16 mouse cellular contexts compared by ENCODE assay signal in the genomic region with DNA sequence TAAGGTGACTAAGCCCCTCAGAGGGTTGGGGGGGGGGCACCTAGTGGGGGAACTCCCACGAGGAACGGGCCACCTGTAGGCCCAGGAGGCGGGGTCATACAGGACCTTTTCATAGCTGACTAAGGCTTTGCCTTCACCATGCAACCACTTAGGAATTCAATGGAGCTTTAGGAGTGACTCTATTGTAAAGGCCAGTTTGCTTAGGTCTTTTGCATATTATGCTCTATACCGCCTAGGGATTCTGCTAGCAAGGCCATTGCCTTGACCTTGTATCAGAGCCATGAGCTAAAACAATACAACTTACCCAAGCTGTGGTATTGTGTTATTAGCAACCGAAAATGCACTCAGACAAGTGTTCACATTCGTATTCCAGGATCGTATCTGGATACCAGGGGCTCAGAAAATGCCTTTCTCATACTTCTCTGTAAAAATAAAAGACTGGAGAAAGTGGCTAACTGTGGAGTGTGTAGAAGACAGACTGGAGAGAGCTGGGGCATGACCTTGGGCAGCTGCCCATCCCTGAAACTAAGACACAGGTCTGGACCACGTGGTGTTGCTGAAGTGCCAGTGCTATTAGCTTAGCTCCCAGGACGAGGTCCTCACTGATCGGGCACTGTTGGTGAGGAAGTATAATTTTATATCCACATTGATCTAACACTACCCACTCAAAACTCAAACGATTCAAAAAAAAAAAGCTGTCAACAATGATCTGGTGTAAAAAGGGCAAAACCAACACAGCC. TPM values are rescaled to one million over a fixed set of nuclear protein-coding genes. Genes with fewer than 3 reads are reported as not detected.
DNase-seq lines count a peak whose midpoint lies in the region; ATAC-seq and TF ChIP-seq lines count a peak whose summit lies in the region.
"Had no signal": no experiment of that assay in that cellular context is flagged by ENCODE, and none has a peak within 500 bp of the region (broad histone marks: within the 10 kb centered on the region; RNA-seq: fewer than 3 reads in every experiment).

No protein-coding gene starts in this region.

- ATAC-seq in lung, postnatal 0 days, result peak; percentile 26; the same call in 1 of the 2 replicates
- ATAC-seq in erythroid progenitor cell, adult 5-6 weeks (replicated peaks; ENCODE audit: low FRiP score, poor library complexity, severe bottlenecking), result no peak
- ATAC-seq: activated CD4-positive, CD25-positive, alpha-beta regulatory T cell, adult 4 months; midbrain, embryonic 16.5 days had no signal

- H3K4me1 ChIP-seq in lung, postnatal 0 days (ENCODE audit: insufficient read depth, low read depth, low read length), result no peaks in the 10 kb centered on the region
- H3K4me1 ChIP-seq: embryonic facial prominence, embryonic 12.5 days; limb, embryonic 15.5 days; stomach, embryonic 15.5 days had no signal

- no peak overlapping the region for H3K27ac ChIP-seq in gastrocnemius, adult 2 months
- no peak overlapping the region for H3K27ac ChIP-seq in lung, postnatal 0 days (ENCODE audit: low read length)
- H3K27ac ChIP-seq: embryonic facial prominence, embryonic 12.5 days; forebrain, embryonic 10.5 days; heart, adult 2 months; limb, embryonic 15.5 days; stomach, embryonic 15.5 days had no signal

- whole genome bisulfite sequencing in lung, postnatal 0 days, result 73% methylated on average over 11 of the region's 11 CpGs

- H3K27me3 ChIP-seq in lung, postnatal 0 days (replicated peaks; ENCODE audit: insufficient read depth, low read length), result no peaks in the 10 kb centered on the region
- H3K27me3 ChIP-seq: embryonic facial prominence, embryonic 12.5 days; limb, embryonic 15.5 days; stomach, embryonic 15.5 days had no signal

- H3K9me3 ChIP-seq in lung, postnatal 0 days (ENCODE audit: low read length), result no peaks in the 10 kb centered on the region
- H3K9me3 ChIP-seq: embryonic facial prominence, embryonic 12.5 days; forebrain, embryonic 10.5 days; limb, embryonic 15.5 days; stomach, embryonic 15.5 days had no signal

- no peak overlapping the region for H3K4me2 ChIP-seq in lung, postnatal 0 days (replicated peaks; ENCODE audit: low read depth, low read length)
- H3K4me2 ChIP-seq: embryonic facial prominence, embryonic 12.5 days; limb, embryonic 15.5 days; stomach, embryonic 15.5 days had no signal

- peak; percentile 44 for DNase-seq in gastrocnemius, adult 2 months
- no peak for DNase-seq in gastrocnemius, postnatal 10 days
- DNase-seq in lung, postnatal 0 days (ENCODE audit: low spot score), result no peak
- no peak for DNase-seq in lung, postnatal 4 days
- DNase-seq in adrenal gland, postnatal 25 days, result peak; percentile 18
- peak; percentile 28 for DNase-seq in lung, postnatal 25 days (ENCODE audit: low spot score)
- DNase-seq in right cerebral cortex, postnatal 36 days (ENCODE audit: low spot score in 2 of 2), result no peak
- DNase-seq: heart, adult 2 months; heart, postnatal 10 days had no signal

- H3K9ac ChIP-seq in lung, postnatal 0 days (replicated peaks; ENCODE audit: low read depth), result no peak overlapping the region
- H3K9ac ChIP-seq: embryonic facial prominence, embryonic 12.5 days; limb, embryonic 15.5 days; stomach, embryonic 15.5 days had no signal

- no peak for TF ChIP-seq CTCF in gastrocnemius, adult 2 months (IDR thresholded peaks at IDR 0.05)
- no peak for TF ChIP-seq CTCF in lung, postnatal 0 days (IDR thresholded peaks at IDR 0.05)

- intact Hi-C loops in gastrocnemius, adult 2 months (cut with DNase I), result no loop called here

- TF ChIP-seq EP300 in lung, postnatal 0 days (IDR thresholded peaks at IDR 0.05), result no peak

- H3K36me3 ChIP-seq in lung, postnatal 0 days (ENCODE audit: insufficient read depth, low read length), result peaks cover 5% of the 10 kb centered on the region; the same call in 1 of the 2 replicates
- H3K36me3 ChIP-seq: limb, embryonic 15.5 days; stomach, embryonic 15.5 days had no signal

- no peak overlapping the region for H3K4me3 ChIP-seq in gastrocnemius, adult 2 months
- no peak overlapping the region for H3K4me3 ChIP-seq in lung, postnatal 0 days (ENCODE audit: low read depth, low read length)
- H3K4me3 ChIP-seq: embryonic facial prominence, embryonic 12.5 days; forebrain, embryonic 10.5 days; heart, adult 2 months; limb, embryonic 15.5 days; stomach, embryonic 15.5 days had no signal

RNA-seq across cellular contexts. Expression of a gene that starts 30.5 kb away (rescaled TPM):
- 1 to 10 TPM; 7.2 to 8.9 TPM for total RNA-seq in gastrocnemius, adult 2 months (2021)
- 1 to 10 TPM; 3.0 to 3.3 TPM for total RNA-seq in gastrocnemius, postnatal 10 days (2021)
- 2.0 and 2.3 TPM in 2 replicates for polyA plus RNA-seq in lung, postnatal 0 days (2015; fragmentation: Nextera tagmentation; extraction: Ambion mirVana)
- 16.7 and 21.9 TPM in 2 replicates for total RNA-seq in adrenal gland, postnatal 25 days (2021)
- total RNA-seq in erythroid progenitor cell, adult 5-6 weeks (2015; ENCODE audit: low replicate concordance), result not detected in 2 replicates
- 0.13 TPM in 1 of 2 replicates, not detected in the other for total RNA-seq in erythroid progenitor cell, adult 5-6 weeks (2017; ENCODE audit: low replicate concordance)

RNA-seq across cellular contexts. Expression of a gene that starts 36.0 kb away (rescaled TPM):
- total RNA-seq in gastrocnemius, adult 2 months (2021), result under 1 TPM; 0.53 to 0.94 TPM
- under 1 TPM; 0.40 to 0.54 TPM for total RNA-seq in gastrocnemius, postnatal 10 days (2021)
- 0.56 and 0.99 TPM in 2 replicates for polyA plus RNA-seq in lung, postnatal 0 days (2015; fragmentation: Nextera tagmentation; extraction: Ambion mirVana)
- 5.6 and 7.9 TPM in 2 replicates for total RNA-seq in adrenal gland, postnatal 25 days (2021)
- not detected in 2 replicates for total RNA-seq in erythroid progenitor cell, adult 5-6 weeks (2015; ENCODE audit: low replicate concordance)
- total RNA-seq in erythroid progenitor cell, adult 5-6 weeks (2017; ENCODE audit: low replicate concordance), result 0.77 TPM in 1 of 2 replicates, not detected in the other

Comparison
In these comparisons a context has a peak if more than half of its experiments do, and no peak if none do; other contexts are left out.
1. DNase-seq: peak in gastrocnemius, adult 2 months (single experiment), adrenal gland, postnatal 25 days (single experiment) and lung, postnatal 25 days (single experiment); none in gastrocnemius, postnatal 10 days (single experiment), lung, postnatal 0 days (single experiment), lung, postnatal 4 days (0 of 2) and right cerebral cortex, postnatal 36 days (0 of 2).